Mouse (Mus musculus) liver, embryonic 11.5 days (tissue): ENCODE measurements at regions not wholly inside any gene's neighbourhood (a gene's known extent, or its start where the extent isn't known, plus 50 kb on each side); places are given as distances from the start of the nearest gene placed in this dataset.

Experiments used
- ATAC-seq: fragments of 200-750 bp; cut with Nextera tagmentation; replicated peaks from 2 replicates; pipeline ENCODE4 v1.8.0; 2017; ENCODE audit warnings: moderate number of reproducible peaks, mild to moderate bottlenecking, moderate TSS enrichment, moderate library complexity; ENCODE audit not compliant: low FRiP score
- DNase-seq: peaks from one replicate; pipeline ENCODE4 v3.0.0-alpha.2; 2017; ENCODE audit warnings: low spot score
- H3K27ac ChIP-seq: fragments of 300-500 bp; sonication (generic); 2 replicates; pipeline ENCODE4 v1.5.1; 2014; ENCODE audit warnings: mild to moderate bottlenecking, low read depth, low read length, control low read depth
- H3K27me3 ChIP-seq: fragments of 300-500 bp; sonication (generic); replicated peaks from 2 replicates; pipeline ENCODE4 v1.6.1; 2014; ENCODE audit warnings: low read length, mixed read lengths; ENCODE audit not compliant: control insufficient read depth, insufficient read depth
- H3K36me3 ChIP-seq: fragments of 300-500 bp; sonication (generic); 2 replicates; pipeline ENCODE4 v1.6.1; 2014; ENCODE audit warnings: mild to moderate bottlenecking, low read length, moderate library complexity, mixed read lengths; ENCODE audit not compliant: control insufficient read depth, insufficient read depth
- H3K4me1 ChIP-seq: fragments of 300-500 bp; sonication (generic); replicated peaks from 2 replicates; pipeline ENCODE4 v1.6.1; 2014; ENCODE audit warnings: low read length, mixed read lengths; ENCODE audit not compliant: control insufficient read depth, insufficient read depth
- H3K4me2 ChIP-seq: fragments of 300-500 bp; sonication (generic); 2 replicates; pipeline ENCODE4 v1.6.1; 2014; ENCODE audit warnings: mild to moderate bottlenecking, control low read depth, moderate library complexity
- H3K4me3 ChIP-seq: fragments of 300-500 bp; sonication (generic); 2 replicates; pipeline ENCODE4 v1.5.1; 2014; ENCODE audit warnings: low read depth, low read length, control low read depth
- H3K9ac ChIP-seq: fragments of 300-500 bp; sonication (generic); 2 replicates; pipeline ENCODE4 v1.6.1; 2014; ENCODE audit warnings: low read depth, low read length, control low read depth
- H3K9me3 ChIP-seq: fragments of 300-500 bp; sonication (generic); 2 replicates; pipeline ENCODE4 v1.6.1; 2016; ENCODE audit warnings: low read length, inconsistent platforms, mixed read lengths; ENCODE audit not compliant: control insufficient read depth
- WGBS: fragments of 180-500 bp; shearing (Covaris S2); extraction: QIAGEN DNeasy Blood & Tissue Kit; methylation state at CpG from one replicate; pipeline ENCODE4 v1.1.7; 2014; 5-methylcytosine and 5-hydroxymethylcytosine counted together

DNA sequence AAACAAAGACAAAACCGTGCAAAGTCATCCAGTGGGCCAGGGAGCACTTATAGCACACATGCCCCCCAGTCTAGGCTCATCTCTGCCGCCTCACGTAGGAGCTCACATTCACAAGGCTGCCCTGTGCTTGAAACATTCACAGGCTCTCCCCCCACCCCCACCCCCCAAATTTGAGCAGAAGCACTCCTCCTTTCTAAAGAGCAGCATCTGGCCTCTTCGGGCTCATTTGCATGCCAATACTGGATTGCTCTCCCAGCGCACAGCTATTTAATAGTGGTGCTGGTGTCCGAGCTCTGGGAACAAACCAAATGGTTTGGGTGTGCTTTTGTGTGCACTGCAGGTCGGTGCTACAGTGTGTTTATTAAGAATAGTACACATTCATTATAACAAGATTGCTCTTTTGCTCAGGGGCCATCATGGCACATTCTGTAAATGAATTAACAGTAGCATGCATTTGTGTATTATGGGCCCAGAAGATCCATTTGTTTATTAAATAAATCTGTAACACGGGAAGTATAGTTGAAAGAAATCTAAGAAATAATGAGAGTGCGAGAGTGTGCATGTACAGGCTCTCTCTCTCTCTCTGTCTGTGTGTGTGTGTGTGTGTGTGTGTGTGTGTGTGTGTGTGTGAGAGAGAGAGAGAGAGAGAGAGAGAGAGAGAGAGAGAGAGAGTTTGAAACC lies 108.3 kb upstream of the Zeb2 start:
- no peaks in the 10 kb centered on the region for H3K27me3 ChIP-seq
- WGBS: 62% methylated on average over 9 of the region's 9 CpGs
- H3K4me2 ChIP-seq: no peak overlapping the region
- DNase-seq: no peak
- H3K4me1 ChIP-seq: no peaks in the 10 kb centered on the region
- no peak overlapping the region for H3K9ac ChIP-seq
- H3K9me3 ChIP-seq: no peaks in the 10 kb centered on the region
- ATAC-seq: no peak
- no peaks in the 10 kb centered on the region for H3K36me3 ChIP-seq
- H3K4me3 ChIP-seq: no peak overlapping the region
- no peak overlapping the region for H3K27ac ChIP-seq

DNA sequence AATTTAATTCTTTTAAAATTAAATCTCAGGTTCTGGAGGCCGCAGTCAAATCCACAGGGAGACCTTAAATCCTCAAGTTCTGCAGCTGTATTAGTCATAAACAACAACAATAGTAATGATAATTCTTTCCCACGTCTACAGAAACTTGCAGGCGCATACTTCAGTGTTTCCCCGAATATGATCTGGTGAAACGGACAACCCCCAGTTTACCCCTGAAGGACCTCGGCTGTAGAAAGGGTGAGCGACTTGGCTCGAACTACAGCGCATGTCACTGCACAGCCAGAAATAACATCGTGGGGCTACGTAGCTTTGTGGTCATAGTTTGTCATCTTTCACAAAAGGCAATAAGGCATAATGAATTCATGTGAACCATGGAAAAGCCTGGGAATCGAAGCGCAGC lies 105.0 kb upstream of the Zeb2 start:
- Histone ChIP-seq H3K9ac (no peak overlapping the region), H3K4me1 (no peaks in the 10 kb centered on the region), H3K4me2 (no peak overlapping the region), H3K4me3 (no peak overlapping the region), H3K27me3 (no peaks in the 10 kb centered on the region), H3K36me3 (no peaks in the 10 kb centered on the region), H3K9me3 (no peaks in the 10 kb centered on the region), H3K27ac (no peak overlapping the region)
- DNase-seq (no peak), ATAC-seq (no peak)
- 85% methylated on average over 13 of the region's 13 CpGs for WGBS

DNA sequence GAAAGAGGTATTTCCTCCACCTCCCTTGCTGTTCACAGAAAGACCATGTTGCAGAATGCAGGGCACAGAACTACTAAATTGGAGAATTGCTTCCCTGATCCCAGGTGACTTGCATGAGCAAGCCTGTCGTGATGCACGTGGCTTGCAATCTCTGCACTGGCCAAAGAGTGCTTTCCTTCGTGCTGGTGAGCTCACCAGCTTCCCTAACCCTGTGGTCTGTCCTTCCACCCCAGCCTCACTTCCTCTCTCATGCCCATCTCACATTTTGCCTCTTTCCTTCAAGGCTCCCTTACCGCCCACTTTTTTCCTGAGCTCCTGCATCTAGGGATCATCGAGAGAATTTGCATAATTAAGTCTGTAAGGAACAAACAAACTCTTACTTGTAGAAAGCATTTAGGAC lies 102.7 kb upstream of the Zeb2 start:
- Histone ChIP-seq H3K36me3 (no peaks in the 10 kb centered on the region), H3K9ac (no peak overlapping the region), H3K9me3 (no peaks in the 10 kb centered on the region), H3K4me3 (no peak overlapping the region), H3K4me2 (no peak overlapping the region), H3K4me1 (no peaks in the 10 kb centered on the region), H3K27ac (no peak overlapping the region), H3K27me3 (no peaks in the 10 kb centered on the region)
- no peak for ATAC-seq
- 36% methylated on average over 5 of the region's 5 CpGs for WGBS
- DNase-seq: no peak

DNA sequence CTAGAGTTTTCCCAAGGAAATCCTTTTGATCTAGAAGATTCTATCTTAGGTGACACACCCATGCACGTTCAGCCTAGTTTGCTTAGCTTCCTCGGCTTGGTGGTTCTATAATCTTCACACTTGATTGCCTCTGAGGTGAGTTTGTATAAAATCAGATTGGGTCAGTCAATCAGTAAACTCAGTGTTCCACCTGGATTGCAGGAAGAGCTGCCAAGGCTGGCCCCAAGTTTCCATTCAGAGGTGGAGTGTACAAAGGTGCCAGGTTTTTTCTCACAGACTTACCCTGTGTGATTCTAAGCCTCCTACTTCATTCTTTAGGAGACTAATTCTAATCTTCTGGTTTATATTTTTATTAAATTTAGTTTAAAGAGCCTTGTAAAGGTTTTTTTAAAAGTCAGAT lies 95.6 kb upstream of the Zeb2 start:
- Histone ChIP-seq H3K36me3 (no peaks in the 10 kb centered on the region), H3K9ac (no peak overlapping the region), H3K4me2 (no peak overlapping the region), H3K4me3 (no peak overlapping the region), H3K9me3 (no peaks in the 10 kb centered on the region), H3K27ac (no peak overlapping the region), H3K27me3 (no peaks in the 10 kb centered on the region), H3K4me1 (no peaks in the 10 kb centered on the region)
- DNase-seq: no peak
- no peak for ATAC-seq
- WGBS: 53% methylated on average over 2 of the region's 2 CpGs

DNA sequence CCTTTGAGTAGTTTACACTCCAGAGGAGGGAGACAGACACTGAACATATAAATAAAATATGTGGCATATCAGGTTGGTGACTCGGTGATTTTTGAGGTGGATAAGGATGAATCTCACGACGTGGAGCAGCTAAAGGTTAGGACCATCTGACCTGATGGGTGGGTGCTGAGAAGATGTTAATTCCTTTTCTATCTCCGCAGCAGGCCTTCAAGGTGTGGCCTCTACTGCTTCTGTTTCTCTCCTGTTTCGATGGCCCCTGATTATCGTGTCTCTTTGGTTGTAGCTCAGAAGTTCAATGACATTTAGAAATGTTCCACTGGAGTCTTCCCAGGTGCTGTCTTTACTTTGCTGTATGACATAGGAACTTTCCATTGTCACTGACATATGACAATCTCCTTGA lies 91.3 kb upstream of the Zeb2 start:
- WGBS: 83% methylated on average over 6 of the region's 6 CpGs
- DNase-seq (no peak), ATAC-seq (no peak)
- no peaks in the 10 kb centered on the region for H3K4me1 ChIP-seq
- H3K36me3 ChIP-seq: no peaks in the 10 kb centered on the region
- no peak overlapping the region for H3K4me2 ChIP-seq
- no peak overlapping the region for H3K4me3 ChIP-seq
- H3K27ac ChIP-seq: no peak overlapping the region
- H3K9ac ChIP-seq: no peak overlapping the region
- H3K27me3 ChIP-seq: no peaks in the 10 kb centered on the region
- no peaks in the 10 kb centered on the region for H3K9me3 ChIP-seq

DNA sequence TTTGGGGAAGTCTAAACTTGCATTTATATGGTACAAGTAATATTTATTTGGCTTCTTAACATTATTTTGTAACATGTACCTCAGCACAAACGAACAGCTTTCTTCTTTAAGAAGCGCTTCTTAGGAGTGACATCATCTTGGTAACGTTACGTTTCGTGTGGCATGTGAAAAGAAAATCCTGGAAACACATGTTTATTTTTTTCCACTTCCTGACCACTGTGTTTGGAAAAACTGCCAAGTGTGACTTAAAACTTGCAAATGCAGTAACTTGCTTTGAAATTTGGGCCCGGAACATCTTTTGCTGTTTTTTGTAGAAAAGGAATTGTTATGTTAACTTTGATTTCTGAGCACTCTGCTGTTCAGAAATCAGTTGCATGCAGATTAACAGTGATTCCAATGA lies 88.6 kb upstream of the Zeb2 start:
- DNase-seq (no peak), ATAC-seq (no peak)
- 71% methylated on average over 6 of the region's 6 CpGs for WGBS

DNA sequence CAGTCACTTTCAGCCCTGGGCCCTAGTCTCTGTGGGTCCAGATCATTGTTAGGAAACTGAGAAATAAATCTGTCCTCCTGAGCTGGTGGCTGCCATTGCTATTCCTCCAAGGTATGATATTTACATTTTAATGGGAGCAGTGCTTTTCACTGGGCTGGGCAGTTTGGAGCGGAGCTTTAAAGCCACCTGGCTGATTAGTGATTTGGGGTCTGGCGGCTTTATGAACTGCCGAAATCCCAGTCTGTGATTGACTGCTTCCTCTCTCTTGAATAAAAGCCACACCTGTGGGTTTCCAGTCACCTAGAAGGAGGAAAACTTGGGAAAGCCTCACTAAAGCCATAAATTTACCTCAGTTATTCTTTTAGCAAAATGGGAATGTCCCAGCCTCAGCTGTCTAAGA lies 88.0 kb upstream of the Zeb2 start:
- H3K4me2 ChIP-seq: no peak overlapping the region
- no peaks in the 10 kb centered on the region for H3K9me3 ChIP-seq
- H3K27me3 ChIP-seq: no peaks in the 10 kb centered on the region
- no peak overlapping the region for H3K9ac ChIP-seq
- 77% methylated on average over 3 of the region's 3 CpGs for WGBS
- H3K4me3 ChIP-seq: no peak overlapping the region
- DNase-seq (no peak), ATAC-seq (no peak)
- no peak overlapping the region for H3K27ac ChIP-seq
- H3K4me1 ChIP-seq: no peaks in the 10 kb centered on the region
- H3K36me3 ChIP-seq: no peaks in the 10 kb centered on the region

More for the DNA sequence above, 88.6 kb upstream of the Zeb2 start:
- Histone ChIP-seq H3K36me3 (no peaks in the 10 kb centered on the region), H3K27ac (no peak overlapping the region), H3K4me3 (no peak overlapping the region), H3K9me3 (no peaks in the 10 kb centered on the region), H3K4me2 (no peak overlapping the region), H3K9ac (no peak overlapping the region), H3K4me1 (no peaks in the 10 kb centered on the region), H3K27me3 (no peaks in the 10 kb centered on the region)

DNA sequence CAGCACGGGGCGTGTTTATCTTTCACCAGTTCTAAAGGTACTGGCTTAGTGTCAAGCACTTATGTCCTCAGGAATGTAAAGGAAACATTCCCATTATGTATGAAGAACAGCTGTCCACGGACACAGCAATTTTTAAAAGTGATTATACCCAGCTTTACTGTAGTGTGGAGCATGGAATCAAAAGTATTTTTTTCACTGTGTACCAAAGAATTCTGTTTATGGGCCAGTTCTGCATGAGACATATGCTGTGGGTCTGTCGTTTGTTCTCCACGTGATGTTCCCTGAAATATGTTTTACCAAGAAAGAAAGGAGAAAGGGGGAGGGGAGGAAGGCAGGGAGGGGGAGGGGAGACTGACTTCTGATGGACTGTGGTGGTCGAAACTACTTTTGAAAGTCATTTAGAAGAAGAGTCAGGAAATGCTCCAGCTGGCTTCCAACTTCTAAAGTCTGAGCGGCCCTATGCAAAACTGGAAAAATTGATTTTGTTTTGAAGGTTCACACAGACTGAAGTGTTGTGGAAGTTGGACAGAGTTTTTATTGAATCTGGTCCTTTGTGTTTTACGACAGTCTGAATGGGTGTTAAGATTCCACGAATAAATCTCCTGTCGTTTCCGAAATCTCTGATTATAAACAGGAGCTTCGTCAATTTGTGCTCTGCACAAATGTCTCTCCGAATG lies 80.9 kb upstream of the Zeb2 start:
- Histone ChIP-seq H3K36me3 (no peaks in the 10 kb centered on the region), H3K4me1 (no peaks in the 10 kb centered on the region), H3K27me3 (no peaks in the 10 kb centered on the region), H3K9ac (no peak overlapping the region), H3K4me3 (no peak overlapping the region), H3K4me2 (no peak overlapping the region), H3K9me3 (no peaks in the 10 kb centered on the region), H3K27ac (no peak overlapping the region)
- 73% methylated on average over 13 of the region's 13 CpGs for WGBS
- ATAC-seq (no peak), DNase-seq (no peak)

DNA sequence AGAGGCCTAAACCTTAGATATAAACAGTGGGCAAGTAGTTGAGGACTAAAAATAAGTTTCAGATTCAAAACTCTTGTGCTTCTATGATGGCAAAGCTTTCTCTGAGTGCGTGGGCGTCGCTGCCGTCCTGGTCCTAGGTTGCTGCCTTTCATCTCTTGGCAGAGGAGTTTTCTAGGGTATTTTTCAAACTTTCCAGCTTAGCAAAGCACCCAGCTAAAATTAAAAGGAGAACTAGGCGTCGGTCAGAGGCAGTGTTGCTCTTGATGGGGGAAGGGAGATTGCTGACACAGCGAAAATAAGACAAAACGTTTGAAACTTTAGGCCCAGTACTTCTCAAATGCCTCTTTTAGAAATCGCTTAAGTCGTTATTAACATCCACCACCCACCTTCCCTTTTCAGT lies 80.1 kb upstream of the Zeb2 start:
- Histone ChIP-seq H3K9ac (no peak overlapping the region), H3K4me1 (no peaks in the 10 kb centered on the region), H3K27me3 (no peaks in the 10 kb centered on the region), H3K9me3 (no peaks in the 10 kb centered on the region), H3K27ac (no peak overlapping the region), H3K4me3 (no peak overlapping the region), H3K4me2 (no peak overlapping the region), H3K36me3 (no peaks in the 10 kb centered on the region)
- ATAC-seq: no peak
- 66% methylated on average over 10 of the region's 10 CpGs for WGBS
- no peak for DNase-seq
